13 mouse cellular contexts compared by ENCODE assay signal in genomic region chr19:23893946-23894345, GRCm38 (mm10).
A peak's percentile ranks its signal among the peaks of the same experiment; 100 is the strongest.
DNase-seq lines count a peak whose midpoint lies in the region; ATAC-seq and TF ChIP-seq lines count a peak whose summit lies in the region.
"Had no signal": no experiment of that assay in that cellular context is flagged by ENCODE, and none has a peak within 500 bp of the region (broad histone marks: within the 10 kb centered on the region; RNA-seq: fewer than 3 reads in every experiment).

No protein-coding gene starts in this region.

- H3K9me3 ChIP-seq in hindbrain, embryonic 12.5 days (replicated peaks), result no peaks in the 10 kb centered on the region
- no peaks in the 10 kb centered on the region for H3K9me3 ChIP-seq in hindbrain, embryonic 16.5 days (ENCODE audit: control insufficient read depth, low read length)
- no peaks in the 10 kb centered on the region for H3K9me3 ChIP-seq in midbrain, embryonic 13.5 days
- no peaks in the 10 kb centered on the region for H3K9me3 ChIP-seq in midbrain, embryonic 16.5 days (replicated peaks; ENCODE audit: control insufficient read depth, low read length, poor library complexity, severe bottlenecking)
- no peaks in the 10 kb centered on the region for H3K9me3 ChIP-seq in ES-E14 (ENCODE audit: control insufficient read depth, insufficient read depth, low read depth, low read length)
- H3K9me3 ChIP-seq: embryonic facial prominence, embryonic 12.5 days; forebrain, embryonic 13.5 days; heart, embryonic 10.5 days; neural tube, embryonic 15.5 days had no signal

- peak overlapping the region; percentile 40; the same call in 1 of the 2 replicates for H3K4me3 ChIP-seq in hindbrain, embryonic 12.5 days
- no peak overlapping the region for H3K4me3 ChIP-seq in hindbrain, embryonic 16.5 days (ENCODE audit: low read length)
- no peak overlapping the region for H3K4me3 ChIP-seq in midbrain, embryonic 13.5 days (replicated peaks)
- no peak overlapping the region for H3K4me3 ChIP-seq in midbrain, embryonic 16.5 days (ENCODE audit: low read depth, low read length)
- H3K4me3 ChIP-seq in ES-E14 (ENCODE audit: insufficient read depth in 1 of 2, low read depth in 1 of 2, low read length in 2 of 2, poor library complexity in 1 of 2, severe bottlenecking in 1 of 2), result peak overlapping the region in 1 of 2 experiments; percentile 60; a peak in 1 of 4 replicates
- H3K4me3 ChIP-seq: erythroblast, embryonic 14.5 days had no signal

- in situ Hi-C loops in ES-E14 (cut with MboI; ENCODE audit: low sequenced_read_pairs in 2 of 2, unreplicated experiment in 2 of 2), result no loop called here

- no peaks in the 10 kb centered on the region for H3K36me3 ChIP-seq in hindbrain, embryonic 12.5 days
- no peaks in the 10 kb centered on the region for H3K36me3 ChIP-seq in hindbrain, embryonic 16.5 days (ENCODE audit: control insufficient read depth, insufficient read depth, low read length)
- H3K36me3 ChIP-seq in midbrain, embryonic 13.5 days, result peaks cover 7% of the 10 kb centered on the region
- no peaks in the 10 kb centered on the region for H3K36me3 ChIP-seq in midbrain, embryonic 16.5 days (ENCODE audit: control insufficient read depth, insufficient read depth, low read length)
- no peaks in the 10 kb centered on the region for H3K36me3 ChIP-seq in ES-E14 (ENCODE audit: control insufficient read depth, insufficient read depth, low read length, poor library complexity, severe bottlenecking)
- H3K36me3 ChIP-seq: embryonic facial prominence, embryonic 12.5 days; G1E; heart, embryonic 10.5 days; neural tube, embryonic 15.5 days had no signal

- DNase-seq in ES-E14 (ENCODE audit: low read depth, low spot score), result peak; percentile 27
- peak; percentile 11 for DNase-seq in testis, postnatal 14 days (ENCODE audit: low spot score)
- DNase-seq in frontal cortex, postnatal 14 days (ENCODE audit: low spot score in 2 of 2), result no peak

- no peak overlapping the region for H3K4me2 ChIP-seq in hindbrain, embryonic 12.5 days (replicated peaks)
- no peak overlapping the region for H3K4me2 ChIP-seq in hindbrain, embryonic 16.5 days (ENCODE audit: low read length)
- H3K4me2 ChIP-seq in midbrain, embryonic 13.5 days (replicated peaks), result no peak overlapping the region
- H3K4me2 ChIP-seq in midbrain, embryonic 16.5 days (ENCODE audit: low read length), result no peak overlapping the region

- 72% methylated on average over 9 of the region's 9 CpGs for WGBS in hindbrain, embryonic 12.5 days
- 72% methylated on average over 9 of the region's 9 CpGs for WGBS in hindbrain, embryonic 16.5 days
- WGBS in midbrain, embryonic 13.5 days, result 75% methylated on average over 9 of the region's 9 CpGs
- WGBS in midbrain, embryonic 16.5 days, result 73% methylated on average over 9 of the region's 9 CpGs

- peaks cover 44% of the 10 kb centered on the region for H3K27me3 ChIP-seq in hindbrain, embryonic 12.5 days
- H3K27me3 ChIP-seq in hindbrain, embryonic 16.5 days (replicated peaks; ENCODE audit: control insufficient read depth, insufficient read depth, low read length), result peaks cover 4% of the 10 kb centered on the region; the same call in 1 of the 2 replicates
- H3K27me3 ChIP-seq in midbrain, embryonic 13.5 days, result peaks cover 75% of the 10 kb centered on the region
- peaks cover 4% of the 10 kb centered on the region; the same call in 1 of the 2 replicates for H3K27me3 ChIP-seq in midbrain, embryonic 16.5 days (ENCODE audit: control insufficient read depth, insufficient read depth, low read depth, low read length)

- ATAC-seq in hindbrain, embryonic 12.5 days (ENCODE audit: low FRiP score), result no peak
- ATAC-seq in hindbrain, embryonic 16.5 days, result no peak
- 0 out of 2 replicates have a peak, but pooled peaks have one; percentile 1 for ATAC-seq in midbrain, embryonic 13.5 days
- no peak for ATAC-seq in midbrain, embryonic 16.5 days

- H3K27ac ChIP-seq in hindbrain, embryonic 12.5 days, result no peak overlapping the region
- H3K27ac ChIP-seq in hindbrain, embryonic 16.5 days (ENCODE audit: low read depth, low read length), result no peak overlapping the region
- no peak overlapping the region for H3K27ac ChIP-seq in midbrain, embryonic 13.5 days
- no peak overlapping the region for H3K27ac ChIP-seq in midbrain, embryonic 16.5 days (ENCODE audit: low read length)
- no peak overlapping the region for H3K27ac ChIP-seq in ES-E14 (ENCODE audit: insufficient read depth, low read depth, low read length, poor library complexity, severe bottlenecking)
- H3K27ac ChIP-seq: embryonic facial prominence, embryonic 12.5 days; forebrain, embryonic 13.5 days had no signal

- H3K4me1 ChIP-seq in hindbrain, embryonic 12.5 days, result peaks cover 21% of the 10 kb centered on the region
- peaks cover 15% of the 10 kb centered on the region for H3K4me1 ChIP-seq in hindbrain, embryonic 16.5 days (ENCODE audit: control insufficient read depth, insufficient read depth, low read depth, low read length)
- peaks cover 24% of the 10 kb centered on the region for H3K4me1 ChIP-seq in midbrain, embryonic 13.5 days (replicated peaks)
- peaks cover 9% of the 10 kb centered on the region for H3K4me1 ChIP-seq in midbrain, embryonic 16.5 days (ENCODE audit: control insufficient read depth, insufficient read depth, low read length)
- no peaks in the 10 kb centered on the region for H3K4me1 ChIP-seq in ES-E14 (ENCODE audit: control insufficient read depth in 2 of 2, insufficient read depth in 2 of 2, low read length in 2 of 2, poor library complexity in 1 of 2)
- H3K4me1 ChIP-seq: embryonic facial prominence, embryonic 12.5 days had no signal

- no peak overlapping the region for H3K9ac ChIP-seq in hindbrain, embryonic 12.5 days
- no peak overlapping the region for H3K9ac ChIP-seq in hindbrain, embryonic 16.5 days (ENCODE audit: low read depth, low read length)
- no peak overlapping the region for H3K9ac ChIP-seq in midbrain, embryonic 13.5 days (replicated peaks)
- no peak overlapping the region for H3K9ac ChIP-seq in midbrain, embryonic 16.5 days (ENCODE audit: low read depth, low read length)
- no peak overlapping the region for H3K9ac ChIP-seq in ES-E14 (ENCODE audit: insufficient read depth, low read depth, low read length, poor library complexity, severe bottlenecking)
- H3K9ac ChIP-seq: neural tube, embryonic 15.5 days had no signal

TF ChIP-seq in ES-E14, 5 proteins besides CTCF, POLR2A, EP300 and RAD21:
- no peak for TF ChIP-seq CHD2 (IDR thresholded peaks at IDR 0.05; ENCODE audit: low read depth, low read length)
- TF ChIP-seq ZNF384 (IDR thresholded peaks at IDR 0.05; ENCODE audit: low read depth, low read length), result no peak
- no peak for TF ChIP-seq ZC3H11A (IDR thresholded peaks at IDR 0.05; ENCODE audit: borderline replicate concordance, low read depth, low read length)
- no peak for TF ChIP-seq MAFK (IDR thresholded peaks at IDR 0.05; ENCODE audit: insufficient read depth, low read depth, low read length)
- TF ChIP-seq HCFC1 (IDR thresholded peaks at IDR 0.05; ENCODE audit: borderline replicate concordance, insufficient read depth, low read length), result no peak

Comparison
In these comparisons a context has a peak if more than half of its experiments do, and no peak if none do; other contexts are left out.
1. DNase-seq: peak in ES-E14 (single experiment) and testis, postnatal 14 days (single experiment); none in frontal cortex, postnatal 14 days (0 of 2).